Mouse (Mus musculus): ENCODE measurements around the gene Bmt2. TPM values are rescaled to one million over a fixed set of nuclear protein-coding genes. Genes with fewer than 3 reads are reported as not detected.

The Bmt2 gene
- polyA plus RNA-seq, 1 experiment, result 2.8 TPM

DNA sequence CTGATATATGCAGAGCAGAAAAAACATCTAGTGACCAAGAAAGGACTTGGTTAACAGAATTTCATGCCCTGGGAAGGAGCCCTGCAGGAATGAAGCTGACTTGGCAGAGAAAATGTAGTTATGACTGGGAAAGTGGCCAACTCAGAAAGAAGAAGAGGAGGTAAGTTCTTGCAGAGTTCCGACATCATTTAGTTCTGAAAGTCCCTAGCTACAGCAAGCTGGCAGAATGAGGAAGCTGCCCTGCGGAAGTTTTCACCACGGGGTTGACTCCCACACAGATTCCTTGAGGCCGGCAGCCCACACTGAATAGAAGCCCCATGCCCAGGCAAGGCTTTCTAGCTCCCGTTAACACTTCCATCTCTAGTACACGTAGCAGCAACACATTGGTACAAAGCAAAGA is 76.2 kb downstream of the Bmt2 start:
- Histone ChIP-seq H3K4me2 (ENCODE audit: low read depth) (no peak overlapping the region), H3K79me2 (ENCODE audit: control insufficient read depth, insufficient read depth) (peaks cover 81% of the 10 kb centered on the region), H3ac (ENCODE audit: control insufficient read depth, insufficient read length) (no peak overlapping the region), H3K27me3 (ENCODE audit: control insufficient read depth, insufficient read depth, insufficient read length) (no peaks in the 10 kb centered on the region), H3K36me3 (ENCODE audit: control insufficient read depth, insufficient read depth) (peaks cover 13% of the 10 kb centered on the region), H3K4me3 (no peak overlapping the region)
- TF ChIP-seq POLR2A (IDR thresholded peaks at IDR 0.05; ENCODE audit: insufficient read length, low read depth) (no peak), MAX (IDR thresholded peaks at IDR 0.05; ENCODE audit: low read depth) (no peak), E2F4 (IDR thresholded peaks at IDR 0.05; ENCODE audit: insufficient read depth) (no peak), CEBPB (IDR thresholded peaks at IDR 0.05; ENCODE audit: insufficient read depth, poor library complexity, severe bottlenecking) (no peak), REST (IDR thresholded peaks at IDR 0.05; ENCODE audit: insufficient read depth, insufficient read length) (no peak), TCF3 (IDR thresholded peaks at IDR 0.05; ENCODE audit: insufficient read length, low read depth) (no peak), MYOD1 (IDR thresholded peaks at IDR 0.05; ENCODE audit: control insufficient read depth in 1 of 3, insufficient read length in 2 of 3, low read depth in 2 of 3) (no peak), SRF (IDR thresholded peaks at IDR 0.05; ENCODE audit: control insufficient read depth, insufficient read length, low read depth) (no peak), MYOG (IDR thresholded peaks at IDR 0.05; ENCODE audit: control insufficient read depth in 1 of 3, insufficient read depth in 1 of 3, insufficient read length in 2 of 3, low read depth in 2 of 3) (no peak), POLR2AphosphoS2 (IDR thresholded peaks at IDR 0.05; ENCODE audit: insufficient read length, low read depth) (no peak), USF1 (IDR thresholded peaks at IDR 0.05; ENCODE audit: low read depth) (no peak), TCF12 (IDR thresholded peaks at IDR 0.05; ENCODE audit: insufficient read depth, poor library complexity, severe bottlenecking) (no peak)

DNA sequence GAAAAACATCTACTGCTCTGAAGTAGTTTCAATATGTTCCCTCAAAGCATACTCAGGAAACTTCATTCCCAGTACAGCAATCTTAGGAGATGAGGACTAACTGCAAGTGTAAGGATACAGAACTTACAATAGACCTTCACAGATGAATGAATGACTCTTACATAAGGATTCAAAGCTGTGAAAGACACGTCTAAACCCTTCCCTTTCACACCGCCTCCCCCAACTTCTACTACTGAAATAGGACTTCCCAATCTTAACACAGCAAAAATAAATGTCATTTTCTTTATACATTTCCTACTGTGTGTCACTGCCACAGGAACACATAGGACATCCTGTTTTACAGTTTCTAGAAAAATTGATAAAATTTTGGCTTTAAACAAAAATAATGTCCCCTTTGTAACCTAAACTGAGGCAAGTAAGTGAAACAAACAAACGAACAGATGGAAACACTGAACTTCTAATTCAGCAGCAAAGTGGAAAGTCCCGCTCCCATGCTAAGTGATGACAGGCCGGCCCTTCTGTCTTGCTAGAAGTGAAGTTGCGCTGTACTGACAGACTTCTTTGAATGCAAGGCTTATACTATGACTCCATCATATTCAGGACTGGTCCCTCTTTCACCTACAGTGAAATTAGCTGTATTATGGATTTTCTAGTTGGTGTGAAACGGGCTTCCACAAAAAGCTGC is 79.4 kb downstream of the Bmt2 start:
- no peak overlapping the region for H3K4me3 ChIP-seq
- peaks cover 67% of the 10 kb centered on the region for H3K79me2 ChIP-seq (ENCODE audit: control insufficient read depth, insufficient read depth)
- H3K36me3 ChIP-seq (ENCODE audit: control insufficient read depth, insufficient read depth), result peaks cover 26% of the 10 kb centered on the region
- peak overlapping the region; percentile 4 for H3K4me2 ChIP-seq (ENCODE audit: low read depth)
- TF ChIP-seq CEBPB (IDR thresholded peaks at IDR 0.05; ENCODE audit: insufficient read depth, poor library complexity, severe bottlenecking), result no peak
- no peak for TF ChIP-seq TCF12 (IDR thresholded peaks at IDR 0.05; ENCODE audit: insufficient read depth, poor library complexity, severe bottlenecking)
- no peak for TF ChIP-seq POLR2AphosphoS2 (IDR thresholded peaks at IDR 0.05; ENCODE audit: insufficient read length, low read depth)
- no peak for TF ChIP-seq SRF (IDR thresholded peaks at IDR 0.05; ENCODE audit: control insufficient read depth, insufficient read length, low read depth)
- no peak for TF ChIP-seq USF1 (IDR thresholded peaks at IDR 0.05; ENCODE audit: low read depth)
- no peak for TF ChIP-seq REST (IDR thresholded peaks at IDR 0.05; ENCODE audit: insufficient read depth, insufficient read length)
- TF ChIP-seq TCF3 (IDR thresholded peaks at IDR 0.05; ENCODE audit: insufficient read length, low read depth), result no peak
- H3K27me3 ChIP-seq (ENCODE audit: control insufficient read depth, insufficient read depth, insufficient read length), result no peaks in the 10 kb centered on the region
- no peak overlapping the region for H3ac ChIP-seq (ENCODE audit: control insufficient read depth, insufficient read length)

DNA sequence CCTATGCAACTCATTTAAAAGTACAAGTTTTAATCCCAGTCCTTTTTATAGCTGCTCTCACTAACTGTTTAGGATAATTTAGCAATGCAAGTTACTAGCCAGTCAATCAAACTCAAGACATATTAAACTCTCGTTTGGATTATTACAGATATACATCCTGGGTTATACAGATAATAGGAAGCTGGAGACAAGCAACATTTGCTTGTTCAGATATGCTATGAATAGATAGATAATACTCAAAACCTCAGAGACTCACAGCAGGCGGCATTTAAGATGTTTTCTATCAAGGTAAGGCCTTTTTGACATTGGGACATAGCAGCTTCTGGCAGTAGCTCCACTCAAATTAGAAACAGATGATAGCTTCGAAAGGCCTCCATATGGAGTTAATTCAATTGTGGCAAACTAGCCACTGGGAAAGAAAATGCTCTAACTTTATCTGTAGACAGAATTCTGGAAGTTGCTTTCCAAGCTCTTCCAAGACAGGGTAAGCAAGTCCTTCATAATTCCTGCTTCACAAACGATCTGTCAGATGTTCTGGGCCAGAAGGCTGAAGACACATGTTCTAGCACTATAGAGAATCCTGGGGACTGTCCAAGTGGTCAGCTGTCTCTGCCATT is 84.9 kb downstream of the Bmt2 start:
- no peaks in the 10 kb centered on the region for H3K27me3 ChIP-seq (ENCODE audit: control insufficient read depth, insufficient read depth, insufficient read length)
- H3K4me3 ChIP-seq, result no peak overlapping the region
- no peak overlapping the region for H3K4me2 ChIP-seq (ENCODE audit: low read depth)
- peaks cover 45% of the 10 kb centered on the region for H3K36me3 ChIP-seq (ENCODE audit: control insufficient read depth, insufficient read depth)
- peaks cover 36% of the 10 kb centered on the region for H3K79me2 ChIP-seq (ENCODE audit: control insufficient read depth, insufficient read depth)
- TF ChIP-seq E2F4 (IDR thresholded peaks at IDR 0.05; ENCODE audit: insufficient read depth), result no peak
- no peak overlapping the region for H3ac ChIP-seq (ENCODE audit: control insufficient read depth, insufficient read length)

DNA sequence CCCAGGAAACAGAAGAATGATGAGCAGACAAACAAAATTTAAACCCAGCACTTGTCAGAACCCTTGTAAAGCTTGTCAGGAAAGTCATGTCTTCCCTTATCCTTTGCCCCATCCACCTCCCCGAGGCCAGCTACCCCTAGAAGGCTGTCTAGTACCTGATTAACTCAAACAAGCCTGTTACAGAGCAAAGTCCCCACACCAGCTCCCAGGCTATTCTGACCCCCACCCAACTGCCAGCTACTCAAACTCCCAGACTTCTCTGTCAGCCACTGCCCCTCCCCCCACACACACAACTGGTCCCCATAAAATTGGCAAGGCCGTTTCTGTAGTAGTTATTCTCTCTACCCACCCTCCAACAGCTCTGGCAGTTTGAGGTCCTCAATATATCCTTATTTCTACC is 91.2 kb downstream of the Bmt2 start:
- Histone ChIP-seq H3K79me2 (ENCODE audit: control insufficient read depth, insufficient read depth) (peaks cover 8% of the 10 kb centered on the region), H3K27me3 (ENCODE audit: control insufficient read depth, insufficient read depth, insufficient read length) (no peaks in the 10 kb centered on the region), H3K4me3 (no peak overlapping the region), H3K36me3 (ENCODE audit: control insufficient read depth, insufficient read depth) (peaks cover 23% of the 10 kb centered on the region), H3K4me2 (ENCODE audit: low read depth) (no peak overlapping the region), H3ac (ENCODE audit: control insufficient read depth, insufficient read length) (no peak overlapping the region)
- TF ChIP-seq MYOD1 (IDR thresholded peaks at IDR 0.05; ENCODE audit: control insufficient read depth in 1 of 3, insufficient read length in 2 of 3, low read depth in 2 of 3) (no peak), MAX (IDR thresholded peaks at IDR 0.05; ENCODE audit: low read depth) (no peak), CEBPB (IDR thresholded peaks at IDR 0.05; ENCODE audit: insufficient read depth, poor library complexity, severe bottlenecking) (no peak), E2F4 (IDR thresholded peaks at IDR 0.05; ENCODE audit: insufficient read depth) (no peak), MYOG (IDR thresholded peaks at IDR 0.05; ENCODE audit: control insufficient read depth in 1 of 3, insufficient read depth in 1 of 3, insufficient read length in 2 of 3, low read depth in 2 of 3) (no peak), POLR2A (IDR thresholded peaks at IDR 0.05; ENCODE audit: insufficient read length, low read depth) (no peak), SRF (IDR thresholded peaks at IDR 0.05; ENCODE audit: control insufficient read depth, insufficient read length, low read depth) (no peak), POLR2AphosphoS2 (IDR thresholded peaks at IDR 0.05; ENCODE audit: insufficient read length, low read depth) (no peak), REST (IDR thresholded peaks at IDR 0.05; ENCODE audit: insufficient read depth, insufficient read length) (no peak), USF1 (IDR thresholded peaks at IDR 0.05; ENCODE audit: low read depth) (no peak), TCF3 (IDR thresholded peaks at IDR 0.05; ENCODE audit: insufficient read length, low read depth) (no peak), TCF12 (IDR thresholded peaks at IDR 0.05; ENCODE audit: insufficient read depth, poor library complexity, severe bottlenecking) (no peak)

DNA sequence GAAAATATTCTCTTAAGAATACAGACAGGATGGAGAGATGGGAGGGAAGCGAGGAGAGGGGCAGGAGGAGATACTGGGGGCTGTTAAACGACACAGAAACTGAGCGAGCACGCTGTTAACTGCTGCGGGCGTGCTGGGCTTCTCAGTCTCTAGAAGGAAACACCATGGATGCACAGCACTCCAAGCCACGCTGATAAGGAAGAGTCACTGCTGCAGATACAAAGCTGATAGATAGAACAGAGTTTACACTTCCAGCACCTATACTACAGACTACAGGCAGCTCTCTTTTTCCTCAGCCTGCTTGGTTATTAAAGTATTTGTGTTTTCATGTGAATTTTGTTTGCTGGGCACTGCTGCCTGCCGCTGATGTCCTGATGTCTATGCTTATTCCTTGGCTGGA is 91.6 kb downstream of the Bmt2 start:
- H3ac ChIP-seq (ENCODE audit: control insufficient read depth, insufficient read length), result no peak overlapping the region
- H3K4me2 ChIP-seq (ENCODE audit: low read depth), result no peak overlapping the region
- peaks cover 8% of the 10 kb centered on the region for H3K79me2 ChIP-seq (ENCODE audit: control insufficient read depth, insufficient read depth)
- no peak overlapping the region for H3K4me3 ChIP-seq
- H3K36me3 ChIP-seq (ENCODE audit: control insufficient read depth, insufficient read depth), result peaks cover 23% of the 10 kb centered on the region
- TF ChIP-seq POLR2AphosphoS2 (IDR thresholded peaks at IDR 0.05; ENCODE audit: insufficient read length, low read depth), result no peak
- TF ChIP-seq MYOD1 (IDR thresholded peaks at IDR 0.05; ENCODE audit: control insufficient read depth in 1 of 3, insufficient read length in 2 of 3, low read depth in 2 of 3), result no peak
- no peak for TF ChIP-seq USF1 (IDR thresholded peaks at IDR 0.05; ENCODE audit: low read depth)
- TF ChIP-seq CEBPB (IDR thresholded peaks at IDR 0.05; ENCODE audit: insufficient read depth, poor library complexity, severe bottlenecking), result no peak
- TF ChIP-seq MAX (IDR thresholded peaks at IDR 0.05; ENCODE audit: low read depth), result no peak
- TF ChIP-seq TCF3 (IDR thresholded peaks at IDR 0.05; ENCODE audit: insufficient read length, low read depth), result no peak
- TF ChIP-seq SRF (IDR thresholded peaks at IDR 0.05; ENCODE audit: control insufficient read depth, insufficient read length, low read depth), result no peak
- TF ChIP-seq TCF12 (IDR thresholded peaks at IDR 0.05; ENCODE audit: insufficient read depth, poor library complexity, severe bottlenecking), result no peak
- no peak for TF ChIP-seq REST (IDR thresholded peaks at IDR 0.05; ENCODE audit: insufficient read depth, insufficient read length)
- no peaks in the 10 kb centered on the region for H3K27me3 ChIP-seq (ENCODE audit: control insufficient read depth, insufficient read depth, insufficient read length)

All from myocyte (in vitro differentiated cells).